Mouse (Mus musculus) lung, adult 2 months (tissue): ENCODE results near the gene Cd34.

Experiments
- CTCF ChIP-seq: fragments of 200-500 bp; IDR thresholded peaks from 2 replicates; pipeline ENCODE4 v1.5.1; 2011; ENCODE audit warnings: mild to moderate bottlenecking, low read length, control low read depth; ENCODE audit not compliant: insufficient read depth
- POLR2A ChIP-seq: fragments of 200-500 bp; IDR thresholded peaks from 2 replicates; pipeline ENCODE4 v1.6.1; 2011; ENCODE audit warnings: low read depth, mild to moderate bottlenecking, control low read depth, low read length, borderline replicate concordance; ENCODE audit errors: extremely low read depth

- TF ChIP-seq POLR2A (peak; percentile 37; the same call in 1 of the 2 replicates), CTCF (peak; percentile 48)
These were observed 37.5 kb downstream of the Cd34 start for GRCm38 (mm10) chr1:194976164-194976516.
